Mouse (Mus musculus): Measurements from ENCODE around the gene Il17rd.

- TF ChIP-seq CTCF (IDR thresholded peaks at IDR 0.05 in 2 of 3, conservative IDR thresholded peaks at IDR 0.05 in 1 of 3; ENCODE audit: control insufficient read depth in 1 of 3, insufficient read depth in 1 of 3, low read depth in 2 of 3, low read length in 3 of 3, poor library complexity in 1 of 3, severe bottlenecking in 1 of 3): no peak
- TF ChIP-seq ZNF384 (IDR thresholded peaks at IDR 0.05; ENCODE audit: low read depth, low read length): no peak
- TF ChIP-seq ZMIZ1 (IDR thresholded peaks at IDR 0.05; ENCODE audit: low read depth, low read length): no peak
Observed at GRCm38 (mm10) chr14:27130031-27130430, 91.3 kb downstream of the Il17rd start.
